Mouse (Mus musculus) heart, postnatal 14 days (tissue): Measurements from ENCODE around the gene 4933428G20Rik. TPM values are rescaled to one million over a fixed set of nuclear protein-coding genes. Genes with fewer than 3 reads are reported as not detected.
A peak's percentile ranks its signal among the peaks of the same experiment; 100 is the strongest.

Source experiments
- DNase-seq, 2 experiments: peaks; one replicate each; pipeline ENCODE4 v3.0.0; 2021 to 2022
- intact Hi-C: fragments of 180-260 bp; cut with DNase I; formaldehyde crosslinking; loops from one replicate; pipeline ENCODE4 v1.15.1; 2025
- total RNA-seq, 2 experiments: library from RNA; stranded (reverse); gene quantifications; 2 replicates each; pipeline ENCODE4 v1.2.3; 2021

Gene 4933428G20Rik
- total RNA-seq, 2 experiments from 2014 or later = not detected

DNA sequence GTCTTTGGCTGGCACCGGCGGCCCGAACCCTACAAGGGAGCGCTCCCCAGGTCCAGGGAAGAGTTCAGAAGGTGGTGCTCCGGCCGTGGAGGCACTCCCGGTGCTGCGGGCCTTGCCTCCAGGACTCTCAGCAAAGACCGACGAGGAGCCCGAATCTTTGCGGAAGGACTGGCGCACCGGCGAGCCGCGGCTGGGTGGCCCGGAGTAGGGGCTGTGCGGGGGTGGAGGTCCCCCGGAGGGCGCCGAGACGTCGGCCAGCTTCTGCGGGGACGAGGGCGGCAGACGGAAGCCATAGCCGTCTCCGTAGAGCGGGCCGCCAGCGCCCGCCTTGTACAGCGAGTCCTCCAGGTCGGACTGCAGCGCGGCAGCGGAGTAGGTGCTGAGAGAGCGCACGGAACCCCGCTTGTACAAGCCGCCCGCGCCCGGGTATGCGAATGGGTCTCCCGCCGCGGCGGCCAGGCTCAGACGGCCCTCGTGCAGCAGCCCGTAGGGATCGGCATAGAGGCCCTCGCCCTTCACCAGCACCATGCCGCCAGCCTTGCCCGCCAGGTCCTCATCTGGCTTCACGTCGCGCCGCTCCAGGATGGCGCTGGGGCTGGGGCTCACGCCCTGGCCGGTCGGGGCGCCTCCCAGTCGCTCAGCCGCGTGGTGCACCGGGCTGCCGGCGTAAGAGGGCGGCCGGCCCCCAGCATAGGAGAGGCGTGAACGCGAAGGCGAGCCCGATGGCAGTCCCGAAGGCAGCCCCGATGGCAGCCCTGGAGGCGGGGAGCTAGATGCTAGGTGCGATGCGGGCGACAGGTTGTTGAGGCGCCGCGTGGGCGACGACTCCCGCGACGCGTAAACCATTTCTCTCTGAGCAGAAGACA lies 34.5 kb upstream of the 4933428G20Rik start:
- no peak for DNase-seq
- intact Hi-C loops = loop anchor here (5.0 kb wide), 1 partner anchor 43 kb away; the partner anchor contains the start of gene Srcin1

- intact Hi-C loops = loop anchor here (5.0 kb wide), 1 partner anchor 44 kb away; the partner anchor contains the start of gene Srcin1
Measured at GRCm38 (mm10) chr11:97533653-97534052, 33.5 kb upstream of the 4933428G20Rik start.

DNA sequence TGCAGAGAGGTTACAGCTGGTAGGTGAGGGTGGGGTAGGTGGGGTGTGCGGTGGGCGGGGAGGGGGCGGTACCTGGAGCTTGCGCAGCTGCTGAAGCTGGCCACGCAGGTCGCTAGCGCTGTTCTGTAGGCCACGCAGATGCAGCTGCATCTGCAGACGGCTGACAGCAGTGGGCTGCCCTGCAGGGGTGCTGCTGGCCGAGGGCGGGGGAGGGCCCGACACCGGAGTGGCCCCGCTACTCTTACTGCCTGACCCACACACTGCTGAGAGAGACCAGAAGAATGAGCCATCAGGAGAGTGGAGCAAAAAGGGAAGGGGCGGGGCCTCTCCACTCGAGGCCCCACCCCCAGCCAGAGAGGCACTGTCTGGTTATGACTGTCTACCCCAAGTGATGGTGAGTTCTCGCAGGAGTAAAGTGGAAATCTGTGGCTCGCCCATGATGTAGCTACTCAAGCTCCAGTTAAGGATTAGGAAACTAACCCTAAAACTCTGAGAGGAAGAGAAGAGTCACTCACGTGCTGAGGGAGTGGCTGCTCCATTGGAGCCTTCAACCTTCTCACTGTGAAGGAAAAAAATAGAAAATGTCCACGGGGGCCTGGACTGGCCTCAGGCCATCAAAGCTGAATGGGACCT lies 32.9 kb upstream of the 4933428G20Rik start:
- DNase-seq = no peak
- intact Hi-C loops = loop anchor here (1.0 to 5.0 kb wide), 2 partner anchors 44 to 89 kb away; partner anchors contain the start of gene Srcin1

More at GRCm38 (mm10) chr11:97533653-97534052, 33.5 kb upstream of the 4933428G20Rik start:
- no peak for DNase-seq

- intact Hi-C loops = loop anchor here (1.0 to 5.0 kb wide), 2 partner anchors 45 to 90 kb away; partner anchors contain the start of gene Srcin1
- DNase-seq = no peak
Measured at GRCm38 (mm10) chr11:97532354-97532753, 32.2 kb upstream of the 4933428G20Rik start.

GRCm38 (mm10) chr11:97531381-97532260 lies 31.5 kb upstream of the 4933428G20Rik start:
- DNase-seq = peak; percentile 96
- intact Hi-C loops = loop anchor here (1.0 to 5.0 kb wide), 2 partner anchors 46 to 91 kb away; partner anchors contain the start of gene Srcin1

GRCm38 (mm10) chr11:97530961-97531360 lies 30.8 kb upstream of the 4933428G20Rik start:
- DNase-seq = no peak
- intact Hi-C loops = loop anchor here (5.0 kb wide), 1 partner anchor 46 kb away; the partner anchor contains the start of gene Srcin1

DNA sequence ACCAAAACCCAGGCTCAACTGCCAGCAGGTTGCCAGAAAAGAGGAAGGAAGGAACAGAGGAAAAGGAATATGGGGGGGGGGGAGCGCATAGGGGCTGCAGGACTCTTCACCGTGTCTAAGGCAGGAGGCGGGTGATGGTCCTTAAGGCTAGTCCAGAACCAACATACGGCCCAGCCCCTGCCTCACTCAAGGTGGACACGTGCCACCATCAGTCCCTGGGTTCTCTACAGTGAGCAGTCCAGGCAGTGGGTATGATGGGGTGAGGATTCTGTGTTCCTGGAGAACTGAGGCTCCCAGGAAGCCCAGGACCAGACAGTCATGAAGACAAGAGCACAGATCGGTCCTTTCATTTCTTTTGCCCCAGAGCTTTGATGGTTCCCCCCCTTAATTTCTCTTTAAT lies 29.9 kb upstream of the 4933428G20Rik start:
- intact Hi-C loops = loop anchor here (5.0 kb wide), 1 partner anchor 47 kb away; the partner anchor contains the start of gene Srcin1
- DNase-seq = no peak

- no peak for DNase-seq
- intact Hi-C loops = no loop called here
Measured at GRCm38 (mm10) chr11:97528282-97528808, 28.2 kb upstream of the 4933428G20Rik start.

DNA sequence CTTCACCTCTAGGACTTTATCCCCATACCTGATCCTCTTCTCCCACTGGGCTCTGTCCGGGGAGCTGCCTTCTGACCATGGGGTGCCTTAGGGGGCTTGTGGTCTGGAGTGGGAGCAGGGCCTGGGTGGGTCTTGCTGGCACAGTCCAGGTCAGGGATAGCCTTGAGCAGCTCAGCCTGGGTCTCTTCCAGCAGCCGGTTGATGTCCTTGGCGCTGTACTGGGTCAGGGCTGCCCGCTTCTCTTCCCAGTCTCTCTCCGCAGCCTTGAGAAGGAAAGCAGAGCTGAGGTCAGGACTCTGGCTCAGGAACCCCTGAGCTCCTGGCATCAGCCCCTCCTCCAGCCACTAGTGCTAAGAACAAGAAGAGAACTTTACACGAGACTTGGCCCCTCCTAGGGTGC lies 25.2 kb upstream of the 4933428G20Rik start:
- no peak for DNase-seq
- intact Hi-C loops = no loop called here

- no peak for DNase-seq
- intact Hi-C loops = no loop called here
Measured at GRCm38 (mm10) chr11:97524306-97524705, 24.2 kb upstream of the 4933428G20Rik start.

DNA sequence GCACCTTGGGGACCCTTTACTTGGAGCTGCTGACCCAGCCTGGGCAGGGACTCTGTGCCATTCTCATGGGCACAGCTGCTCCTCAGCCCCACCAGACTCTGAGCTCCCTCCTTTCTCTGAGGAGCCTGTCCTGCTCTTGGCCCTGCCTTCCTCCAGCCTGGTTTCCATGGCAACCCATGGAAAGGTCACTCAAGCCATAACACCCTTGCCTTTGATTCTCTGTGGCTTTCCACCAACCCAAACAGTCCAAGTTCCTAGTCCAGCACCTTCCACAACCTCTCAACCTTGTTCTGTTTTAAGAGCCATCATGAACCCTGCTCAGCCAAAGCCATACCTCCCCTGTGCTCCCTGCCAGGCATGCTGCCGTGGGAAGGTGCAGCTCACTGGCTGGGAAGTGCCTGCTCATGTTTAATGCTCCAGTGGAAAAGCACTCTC lies 23.7 kb upstream of the 4933428G20Rik start:
- no peak for DNase-seq

GRCm38 (mm10) chr11:97523107-97523506 lies 23.0 kb upstream of the 4933428G20Rik start:
- no peak for DNase-seq
- intact Hi-C loops = no loop called here

More for the DNA sequence above, 23.7 kb upstream of the 4933428G20Rik start:
- intact Hi-C loops = no loop called here

DNA sequence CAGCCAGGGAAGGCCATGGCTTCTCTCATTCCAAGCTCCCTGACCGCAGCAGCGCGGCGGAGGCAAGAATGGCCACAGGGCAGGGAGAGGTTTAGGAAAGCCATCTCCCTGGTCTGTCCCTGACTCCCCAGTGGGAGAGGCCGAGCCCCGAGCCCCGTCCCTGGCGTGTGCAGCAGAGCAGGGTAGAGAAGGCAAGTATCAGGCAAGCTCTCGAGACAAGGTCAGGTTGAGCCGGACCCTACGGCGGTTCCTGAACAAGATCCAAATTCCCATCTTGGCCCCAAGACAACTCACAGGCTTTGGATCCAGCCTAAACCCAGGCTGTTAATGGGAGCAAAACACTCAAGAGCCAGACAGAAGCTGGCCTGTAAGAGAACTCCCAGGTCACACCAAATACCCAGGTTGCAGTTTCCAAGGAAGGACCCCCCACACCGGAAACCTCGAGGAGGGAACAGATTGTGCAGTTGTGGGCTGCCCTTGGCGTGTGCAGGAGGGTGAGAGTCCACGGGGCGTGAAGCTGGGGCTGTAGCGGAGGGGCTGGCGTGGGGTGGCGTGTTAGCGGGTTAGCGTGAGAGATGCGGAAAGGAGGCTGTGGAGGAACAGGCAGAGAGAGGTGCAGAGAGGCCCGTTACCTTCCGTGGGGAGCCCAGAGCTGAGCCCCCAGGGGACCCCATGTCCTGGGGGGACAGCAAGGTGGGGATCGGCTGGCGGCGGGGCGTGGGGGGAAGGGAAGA lies 21.8 kb upstream of the 4933428G20Rik start:
- intact Hi-C loops = no loop called here
- no peak for DNase-seq

DNA sequence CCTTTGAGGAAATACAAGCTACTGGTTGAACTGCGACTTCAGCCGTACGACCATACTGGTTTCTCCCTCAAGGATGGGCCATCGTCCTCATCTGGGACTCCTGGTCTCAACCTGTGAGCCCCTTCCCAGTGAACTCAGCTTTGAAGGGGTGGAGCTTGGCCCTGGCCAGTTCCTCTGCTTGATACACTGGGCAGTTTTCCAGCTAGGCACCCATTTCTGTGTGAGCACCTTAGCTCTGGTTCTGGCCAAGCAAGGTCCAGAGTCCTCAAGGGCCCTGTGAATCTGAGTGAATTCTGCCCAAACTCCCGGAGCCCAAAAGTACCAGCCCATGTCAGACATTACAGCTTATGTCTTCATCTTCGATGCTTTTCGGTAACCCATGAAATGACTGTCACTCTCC lies 20.4 kb upstream of the 4933428G20Rik start:
- no peak for DNase-seq
- intact Hi-C loops = no loop called here

GRCm38 (mm10) chr11:97513066-97513465 lies 12.9 kb upstream of the 4933428G20Rik start:
- no peak for DNase-seq
- intact Hi-C loops = no loop called here

- no peak for DNase-seq
- intact Hi-C loops = no loop called here
Measured at GRCm38 (mm10) chr11:97512511-97512910, 12.4 kb upstream of the 4933428G20Rik start.

- intact Hi-C loops = no loop called here
Measured at GRCm38 (mm10) chr11:97511661-97512369, 11.7 kb upstream of the 4933428G20Rik start.

GRCm38 (mm10) chr11:97510966-97511660 lies 11.0 kb upstream of the 4933428G20Rik start:
- intact Hi-C loops = no loop called here
- peak; percentile 75 to 85 for DNase-seq

More at GRCm38 (mm10) chr11:97511661-97512369, 11.7 kb upstream of the 4933428G20Rik start:
- peak; percentile 61 for DNase-seq
